Mouse (Mus musculus) thymus, postnatal 10 days (tissue): ENCODE results near the gene Optc.

Source experiments
- DNase-seq, 2 experiments: peaks; one replicate each; pipeline ENCODE4 v3.0.0; 2021; ENCODE audit warnings: low spot score in 2 of 2

The Optc gene

DNA sequence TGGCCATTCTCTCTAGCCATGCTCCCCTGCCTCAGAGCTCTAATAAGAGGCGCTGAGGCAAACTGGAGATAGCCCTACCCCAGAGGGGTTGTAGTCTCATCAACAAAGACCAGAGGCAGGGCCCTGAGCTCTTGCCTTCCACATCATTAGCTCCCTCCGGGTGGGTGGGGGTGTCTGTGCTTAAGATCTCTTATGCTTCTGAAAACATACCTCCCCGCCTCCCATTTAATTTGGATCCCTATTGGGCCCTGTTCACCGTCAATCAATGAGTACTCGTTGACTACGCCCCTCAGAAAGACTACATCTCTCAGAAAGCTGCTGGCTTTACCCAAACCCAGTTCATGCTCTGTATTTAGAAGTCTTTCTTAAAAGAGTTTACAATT, 10.3 kb upstream of the Optc start:
- DNase-seq, result no peak

DNA sequence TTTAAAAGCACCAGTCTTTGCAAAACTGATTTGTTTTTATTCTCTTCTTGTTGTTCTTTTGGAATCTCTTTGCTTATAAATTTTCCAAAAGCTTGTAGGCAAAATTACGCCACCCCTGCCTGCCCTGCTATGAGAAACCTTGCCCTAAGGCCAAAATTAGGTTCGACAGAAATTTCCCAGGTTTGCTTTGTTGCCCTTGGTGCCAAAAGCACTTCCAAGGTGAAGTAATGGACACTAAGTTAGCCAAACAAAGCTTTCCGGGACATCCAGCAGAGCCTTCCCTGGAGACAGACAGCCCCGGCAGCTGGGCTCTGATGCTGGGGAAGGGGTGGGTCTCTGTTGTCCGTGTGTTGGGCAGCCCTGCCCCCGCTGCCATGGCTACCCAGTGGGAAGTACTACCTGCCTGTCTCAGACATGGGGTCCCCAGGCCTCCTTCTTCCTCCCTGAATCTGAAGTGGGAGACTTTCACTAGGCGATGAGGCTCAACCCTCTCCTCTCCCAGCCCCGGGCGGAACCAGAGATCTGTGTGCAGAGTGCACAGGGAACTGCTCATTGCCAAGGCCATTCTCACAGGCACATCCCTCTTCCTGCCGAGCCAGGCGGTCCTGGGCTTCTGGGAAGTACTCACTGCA, 9.8 kb upstream of the Optc start:
- DNase-seq, result no peak

DNA sequence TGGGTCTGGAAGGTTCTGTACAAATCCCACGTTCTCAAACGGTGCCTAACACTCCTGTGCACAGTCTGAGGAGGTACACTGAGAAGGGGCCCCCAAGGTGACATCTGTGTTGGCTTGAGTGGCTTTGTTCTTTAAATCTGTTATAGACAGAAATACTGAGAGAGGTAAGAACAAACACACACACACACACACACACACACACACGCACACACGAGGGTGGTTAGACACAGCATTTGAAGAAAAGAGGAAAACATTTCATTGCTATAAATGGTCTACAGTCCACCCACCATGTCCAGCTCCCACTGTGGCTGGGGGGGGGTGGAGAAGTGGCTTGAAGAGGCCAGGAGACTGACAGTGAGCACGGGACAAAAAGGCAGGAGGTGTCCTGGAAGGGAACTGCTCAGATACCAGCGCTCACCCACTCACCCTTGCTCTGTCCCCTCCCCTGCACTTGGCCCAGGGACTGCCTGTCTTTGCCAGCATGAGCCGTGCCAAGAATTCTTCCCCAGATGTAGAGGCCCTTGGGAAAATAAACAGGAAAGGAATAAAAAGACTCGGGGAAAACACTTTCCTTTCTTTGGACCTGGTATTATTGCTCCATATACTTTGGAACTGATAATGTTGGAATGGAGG, 8.0 kb upstream of the Optc start:
- DNase-seq, result no peak

DNA sequence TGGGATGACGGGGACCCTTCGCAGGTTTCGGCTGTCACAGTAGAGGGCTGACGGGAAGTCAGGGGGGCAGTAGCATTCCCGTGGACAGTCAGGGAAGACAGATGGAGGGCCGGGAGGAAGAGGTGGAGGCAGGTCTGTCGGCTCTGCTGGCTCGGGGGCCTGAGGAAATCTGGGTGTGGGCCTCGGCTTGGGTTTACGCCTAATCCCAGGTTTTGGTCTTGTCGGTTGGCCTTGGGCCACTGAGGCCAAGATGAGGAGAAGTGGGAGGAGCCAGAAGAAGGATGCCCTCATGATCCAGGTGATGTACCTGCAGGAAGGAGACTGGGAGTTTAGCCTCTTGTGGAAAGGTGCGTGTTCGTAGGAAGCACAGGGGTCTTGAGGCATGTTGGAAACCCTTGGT, 7.3 kb upstream of the Optc start:
- DNase-seq, result no peak

DNA sequence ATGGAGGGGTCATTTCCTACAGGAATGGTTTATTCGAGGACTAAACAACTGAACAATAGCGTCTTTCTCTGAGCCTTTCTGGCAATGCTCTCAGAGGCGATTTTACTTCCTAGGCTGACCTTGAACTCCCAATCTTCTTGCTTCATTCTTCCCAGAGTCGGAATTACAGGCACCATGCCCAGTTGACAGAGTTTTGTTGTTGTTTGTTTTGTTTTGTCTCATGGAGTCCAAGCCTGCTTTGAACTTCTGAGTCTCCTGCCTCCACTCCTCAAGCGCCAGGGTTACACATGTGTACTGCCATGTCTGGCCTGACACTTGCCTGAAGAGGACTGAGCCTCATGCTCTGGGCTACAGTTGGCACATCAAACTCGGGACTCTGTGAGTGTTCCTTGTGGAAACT, 5.2 kb upstream of the Optc start:
- DNase-seq, result no peak

DNA sequence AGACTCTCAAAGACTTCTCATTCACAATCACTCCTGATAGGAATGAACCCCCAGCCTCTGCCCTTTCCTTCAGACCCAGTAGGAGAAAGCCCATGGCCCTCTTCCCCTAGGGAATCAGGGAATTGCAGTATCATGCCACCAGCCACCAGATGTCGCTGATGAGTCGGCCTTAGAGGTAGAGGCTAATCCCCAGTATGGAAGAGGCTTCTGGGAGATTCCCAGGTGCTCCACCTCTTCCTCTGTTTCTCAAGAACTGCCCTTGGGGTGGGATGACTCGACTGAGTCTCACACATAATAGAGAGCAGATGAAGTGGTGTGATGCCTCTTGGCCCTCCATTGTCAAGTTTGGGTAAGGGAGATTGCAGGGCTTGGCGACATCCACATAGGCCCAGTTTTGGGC, 3.7 kb upstream of the Optc start:
- peak in 1 of 2 experiments; percentile 52 for DNase-seq

DNA sequence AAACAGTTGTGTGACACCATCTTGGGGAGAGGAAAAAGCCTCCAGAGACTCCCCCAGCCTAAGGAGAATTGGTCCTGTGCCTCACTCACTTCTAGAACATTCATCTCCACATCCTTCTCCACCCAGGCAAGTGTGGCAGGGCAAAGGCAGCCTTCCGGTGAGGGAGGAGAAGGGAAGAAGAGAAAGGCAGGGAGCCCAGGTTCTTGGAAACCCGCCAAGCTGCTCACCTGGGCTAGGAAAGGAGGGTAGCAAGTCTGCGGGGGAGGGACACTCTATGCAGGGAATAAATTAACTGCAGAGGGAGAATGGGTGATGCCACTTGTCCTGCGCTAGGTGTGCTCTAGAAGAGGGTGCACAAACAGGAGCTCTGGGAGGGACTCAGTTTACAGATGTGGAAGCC, 3.2 kb upstream of the Optc start:
- no peak for DNase-seq

DNA sequence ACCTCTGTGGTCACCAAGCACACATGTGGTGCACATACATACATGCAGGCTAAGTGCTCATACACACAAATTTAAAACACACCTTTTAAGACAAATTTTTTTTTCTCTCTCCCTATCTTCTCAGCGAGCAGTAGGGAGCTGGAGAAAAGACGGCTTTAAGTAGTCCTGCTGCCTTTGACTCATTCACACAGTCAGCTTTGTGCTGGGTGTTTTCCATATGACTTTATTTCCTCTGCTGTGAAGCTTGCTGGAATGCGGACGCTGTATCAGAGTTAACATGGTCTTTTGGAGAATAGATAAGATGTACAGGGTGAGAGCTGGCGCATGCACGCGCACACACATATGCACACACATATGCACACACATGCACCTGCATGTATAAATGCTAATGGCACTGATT, 2.3 kb upstream of the Optc start:
- no peak for DNase-seq

DNA sequence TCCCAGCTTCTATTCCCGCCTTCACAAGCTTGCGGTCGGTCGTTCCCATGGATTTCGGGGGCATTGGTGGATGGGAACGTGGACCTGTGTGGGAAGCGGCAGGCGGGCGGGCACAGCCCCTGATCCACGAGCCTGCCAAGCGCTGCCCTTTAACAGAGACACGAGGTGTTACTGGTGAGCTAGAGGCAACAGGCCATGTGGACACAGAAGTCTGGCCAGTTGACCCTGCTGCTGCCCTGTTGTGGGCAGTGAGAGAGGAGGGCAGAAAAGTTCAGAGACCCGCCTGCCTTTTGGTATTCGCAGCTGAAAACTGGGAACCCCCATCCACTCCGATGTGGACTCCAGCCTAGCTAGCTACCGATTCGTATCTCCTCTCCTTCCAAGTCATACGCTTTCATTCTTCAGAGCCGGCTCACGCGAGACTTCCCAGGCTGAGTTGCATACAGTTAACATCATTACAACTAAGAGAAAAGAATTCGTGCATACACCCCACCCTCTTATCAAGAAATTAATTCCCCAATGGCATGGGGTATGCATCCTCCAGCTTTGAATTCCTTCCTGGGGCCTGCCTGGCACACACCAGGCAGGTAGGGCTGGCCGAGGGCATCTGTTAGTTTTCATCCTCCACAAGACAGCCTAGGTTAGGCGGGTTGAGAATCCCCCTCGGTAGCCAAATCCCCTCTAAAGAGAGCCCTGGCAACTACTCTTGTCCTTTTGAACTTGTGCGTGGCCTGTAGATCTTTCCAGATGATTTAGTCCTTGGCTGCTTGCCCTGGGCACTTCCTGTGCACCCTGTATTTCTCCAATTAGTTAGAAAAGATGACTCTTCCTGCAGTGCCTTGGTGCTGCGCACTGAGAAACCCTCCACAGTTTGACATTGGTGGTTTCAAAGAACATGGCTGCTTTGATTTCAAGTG, 1.1 kb upstream of the Optc start:
- DNase-seq, result no peak

DNA sequence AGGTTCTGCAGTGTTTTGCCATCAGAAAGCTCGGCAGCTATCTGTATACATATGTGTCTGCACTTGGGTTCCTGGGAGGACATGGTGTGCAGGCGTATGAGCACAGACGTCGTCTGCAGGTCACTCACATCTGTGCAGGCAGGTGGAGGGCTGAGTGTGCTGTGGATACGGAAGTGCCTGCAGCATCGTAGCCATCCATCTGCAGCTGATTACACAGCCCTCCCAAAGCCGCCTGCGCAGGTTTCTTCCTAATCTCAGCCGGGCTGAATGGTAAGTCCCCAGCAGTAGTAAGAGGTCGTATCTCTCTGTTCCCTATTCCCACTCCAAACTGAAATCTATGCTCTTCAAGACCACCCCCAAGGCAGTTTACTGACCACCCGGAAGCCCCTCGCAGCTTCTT, 1.4 kb downstream of the Optc start:
- DNase-seq, result no peak

DNA sequence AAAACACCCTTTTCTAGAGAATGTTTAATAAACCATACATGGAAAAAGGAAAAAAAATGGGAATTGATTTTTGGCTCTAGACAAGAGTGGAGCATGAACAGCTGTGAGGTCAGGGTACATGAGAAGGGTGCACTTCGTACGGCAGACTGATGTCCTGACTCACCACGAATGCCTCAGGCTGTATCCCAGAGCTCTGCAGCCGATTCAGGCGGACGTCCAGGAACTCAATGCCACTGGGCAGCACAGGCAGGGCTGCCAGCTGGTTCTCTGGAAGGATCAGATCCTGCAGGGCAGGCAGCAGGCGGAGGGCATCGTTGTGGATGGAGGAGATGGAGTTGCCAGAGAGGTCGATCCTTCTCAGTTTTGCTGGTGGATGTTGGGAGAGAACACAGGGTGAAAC, 7.0 kb downstream of the Optc start:
- no peak for DNase-seq

DNA sequence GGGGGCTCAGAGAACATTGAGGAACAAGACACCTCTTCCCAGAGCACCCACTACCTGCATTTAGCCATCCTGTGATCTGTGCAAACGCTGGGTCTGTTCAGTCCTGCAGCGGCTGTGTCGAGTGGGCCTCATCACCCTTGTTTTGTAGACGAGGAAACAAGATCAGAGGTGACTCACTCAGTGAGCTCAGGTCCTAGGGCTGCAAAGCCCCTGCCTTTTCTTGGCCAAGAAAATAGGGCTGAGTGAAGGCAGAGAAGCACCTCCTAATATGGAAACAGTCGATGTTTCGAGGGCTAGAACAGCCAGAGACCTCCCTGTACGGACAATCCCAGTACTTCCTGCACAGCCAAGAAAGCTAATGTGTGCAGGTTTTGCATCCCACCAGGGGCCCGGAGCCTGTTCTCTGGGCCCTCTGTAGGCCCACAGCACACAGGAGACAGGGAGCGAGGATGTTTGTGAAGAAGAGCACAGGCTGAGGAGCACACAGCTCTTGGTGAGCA, 8.7 kb downstream of the Optc start:
- no peak for DNase-seq

DNA sequence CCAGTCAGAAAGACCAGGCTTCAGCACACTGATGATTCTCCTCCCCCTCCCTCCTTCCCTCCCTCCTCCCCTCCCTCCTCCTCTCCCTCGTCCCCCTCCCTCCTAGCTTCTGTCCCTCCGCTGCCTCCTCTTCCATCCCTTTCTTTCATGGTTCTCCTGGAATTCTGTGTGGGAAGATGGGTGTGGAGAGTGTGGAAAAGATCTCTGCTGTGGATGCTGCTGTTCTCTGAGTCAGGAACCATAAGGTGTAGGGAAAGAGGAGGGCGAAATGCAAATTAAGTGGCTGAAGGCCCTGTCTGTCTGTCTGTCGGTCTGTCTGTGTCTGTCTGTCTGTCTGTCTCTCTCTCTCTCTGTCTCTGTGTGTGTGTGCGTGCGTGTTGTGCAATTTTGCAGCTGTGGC, 10.5 kb downstream of the Optc start:
- DNase-seq, result no peak

DNA sequence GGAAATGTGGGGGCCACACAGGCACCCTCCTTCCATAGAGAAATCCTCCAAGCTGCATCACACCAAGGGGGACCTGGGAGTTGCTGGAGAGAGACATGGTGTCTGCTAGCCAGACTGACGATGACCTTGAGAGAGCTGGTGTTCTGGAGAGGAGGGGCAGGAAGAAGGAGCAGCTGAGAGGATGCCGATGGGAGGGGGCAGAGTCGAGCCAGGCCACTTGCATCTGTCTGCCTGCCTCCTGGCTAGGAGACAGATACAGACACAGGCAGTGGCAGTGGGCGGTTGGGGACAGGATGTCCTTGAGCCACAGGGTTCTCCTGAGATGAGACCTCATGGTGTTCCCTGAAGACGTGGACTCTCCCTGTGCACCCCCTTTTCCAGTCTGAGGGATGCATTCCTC, 16.3 kb downstream of the Optc start:
- DNase-seq, result no peak

DNA sequence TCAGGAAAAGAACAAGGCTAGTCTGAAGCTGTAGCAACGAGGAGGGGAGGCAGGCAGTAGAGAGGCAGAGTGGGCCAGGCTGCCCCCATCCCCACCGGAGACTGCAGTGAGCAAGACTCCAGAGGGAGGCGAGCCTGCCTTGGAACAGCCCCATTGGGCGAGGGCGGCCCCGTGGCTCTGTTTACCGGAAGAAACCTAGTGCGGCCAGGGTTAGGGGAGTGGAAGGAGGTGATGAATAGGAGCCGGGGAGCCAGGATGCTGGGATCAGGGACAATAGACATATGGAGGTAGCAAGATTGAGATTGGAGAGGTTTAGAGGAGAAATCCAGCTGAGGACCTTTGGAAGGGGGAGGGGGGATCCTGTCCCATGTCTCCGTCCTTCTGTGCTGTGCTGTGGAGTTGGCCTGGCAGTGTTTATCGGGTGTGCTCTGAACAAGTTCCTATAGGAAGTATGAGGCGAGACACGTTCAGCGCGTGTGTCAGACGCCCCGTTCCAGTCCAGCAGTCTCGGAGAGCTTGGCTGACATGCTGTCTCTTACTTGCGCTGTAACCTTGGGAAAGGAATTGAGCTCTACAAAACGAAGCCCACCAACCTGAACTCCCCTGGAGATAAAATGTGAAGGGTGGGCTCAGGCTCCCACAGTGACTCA, 17.7 kb downstream of the Optc start:
- no peak for DNase-seq

DNA sequence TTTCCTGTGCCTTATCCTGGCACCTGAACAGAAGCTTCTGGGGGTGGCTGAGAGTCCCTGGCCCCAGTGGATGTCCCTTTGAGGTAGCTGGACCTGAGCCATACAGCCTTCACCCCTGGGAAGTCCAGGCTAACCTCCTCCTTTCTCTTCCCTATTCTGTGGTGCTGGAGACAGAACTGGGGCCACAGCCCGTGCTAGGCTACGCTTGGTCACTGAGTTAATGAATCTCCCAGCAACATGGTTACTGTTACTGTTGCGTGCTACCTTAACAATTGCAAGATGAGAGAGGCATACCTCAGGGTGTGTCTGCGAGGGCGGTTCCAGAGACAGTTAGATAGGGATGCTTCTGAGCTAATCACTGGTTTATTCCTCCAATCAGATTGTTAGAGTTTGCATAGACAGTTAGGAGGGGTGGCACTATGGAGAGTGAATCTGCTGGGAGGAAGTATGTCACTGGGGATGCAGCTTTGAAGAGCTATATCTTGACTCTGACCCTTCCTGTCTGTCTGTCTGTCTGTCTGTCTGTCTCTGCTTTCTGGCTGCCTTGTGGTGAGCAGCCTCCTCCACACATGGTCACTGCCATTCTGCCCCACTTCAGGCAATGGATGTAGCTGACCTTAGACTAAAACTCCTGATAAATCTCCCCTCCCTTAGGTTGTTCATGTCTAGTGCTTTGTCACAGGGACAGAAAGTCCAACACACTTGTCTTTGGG, 20.1 kb downstream of the Optc start:
- DNase-seq, result no peak

DNA sequence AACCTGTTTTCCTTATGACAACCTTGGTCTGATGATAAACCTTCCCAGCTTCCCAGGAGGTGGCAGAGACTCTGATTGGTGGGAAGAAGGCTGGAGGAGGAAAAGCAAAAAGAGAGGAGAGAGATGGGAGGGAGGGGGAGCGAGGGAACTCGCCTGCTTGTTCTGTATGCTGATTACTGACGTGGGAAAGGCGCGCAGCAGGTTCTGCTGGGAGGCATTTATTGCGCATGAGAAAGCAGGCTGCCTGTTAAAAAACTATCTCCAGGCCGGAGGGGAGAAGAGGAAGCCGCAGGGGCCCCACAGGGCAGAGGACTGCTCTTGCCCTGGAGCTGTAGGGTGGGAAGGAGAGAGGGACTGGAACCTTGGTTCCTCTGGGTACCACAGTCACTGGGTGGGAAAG, 20.8 kb downstream of the Optc start:
- DNase-seq, result no peak

DNA sequence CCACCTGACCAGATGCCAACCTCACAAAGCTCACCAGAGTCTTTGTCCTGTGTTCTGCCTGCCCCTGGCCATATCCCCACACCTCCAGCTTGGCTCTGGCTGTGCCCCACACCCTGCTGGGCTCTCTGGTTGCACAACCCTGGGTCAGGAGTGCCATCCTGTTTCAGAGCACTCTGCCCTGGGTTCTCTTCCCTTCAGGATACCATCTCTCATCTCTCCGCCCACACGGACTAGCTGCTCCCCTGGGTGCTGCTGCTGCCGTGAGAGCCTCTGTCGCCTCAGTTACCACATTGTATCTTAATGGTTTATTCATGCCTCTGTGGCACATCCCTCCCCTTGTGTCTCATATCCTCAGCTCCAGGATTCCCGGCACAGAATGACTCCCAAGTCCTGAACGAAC, 21.4 kb downstream of the Optc start:
- DNase-seq, result no peak

DNA sequence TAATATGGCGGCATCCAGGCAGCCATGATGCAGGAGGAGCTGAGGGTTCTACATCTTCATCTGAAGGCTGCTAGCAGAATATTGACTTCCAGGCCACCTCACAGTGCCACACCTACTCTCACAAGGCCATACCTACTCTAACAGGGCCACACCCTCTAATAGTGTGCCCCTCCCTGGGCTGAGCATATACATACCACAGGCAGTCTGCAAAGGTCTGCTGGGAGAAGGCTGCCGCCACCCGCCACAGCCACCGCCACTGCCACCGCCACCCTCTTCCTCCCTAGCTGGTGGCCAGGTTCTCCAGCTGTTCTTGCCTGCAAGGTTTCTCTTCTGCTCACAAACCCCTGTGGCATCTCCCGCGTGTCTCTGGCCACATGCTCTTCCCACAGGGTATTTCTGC, 22.0 kb downstream of the Optc start:
- DNase-seq, result no peak

DNA sequence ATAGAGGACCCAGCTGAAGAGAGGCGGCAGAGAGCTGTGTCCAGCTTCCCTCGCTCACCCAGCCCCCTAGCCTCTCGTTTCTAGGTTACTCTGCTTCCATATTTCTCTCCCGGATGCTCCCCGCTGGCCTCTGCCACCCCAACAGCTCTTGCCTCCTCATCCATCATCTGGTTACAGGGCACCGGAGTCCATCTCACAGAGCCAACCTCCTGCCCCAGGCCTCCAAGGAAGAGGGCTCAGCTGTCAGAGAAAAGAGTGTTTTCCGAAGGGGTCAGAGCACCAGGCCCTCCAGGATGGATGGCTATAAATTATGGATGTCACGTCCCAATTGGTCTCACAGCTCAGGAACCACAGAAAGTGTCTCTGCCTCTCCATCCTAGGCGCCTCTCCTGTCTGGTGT, 23.1 kb downstream of the Optc start:
- DNase-seq, result no peak

DNA sequence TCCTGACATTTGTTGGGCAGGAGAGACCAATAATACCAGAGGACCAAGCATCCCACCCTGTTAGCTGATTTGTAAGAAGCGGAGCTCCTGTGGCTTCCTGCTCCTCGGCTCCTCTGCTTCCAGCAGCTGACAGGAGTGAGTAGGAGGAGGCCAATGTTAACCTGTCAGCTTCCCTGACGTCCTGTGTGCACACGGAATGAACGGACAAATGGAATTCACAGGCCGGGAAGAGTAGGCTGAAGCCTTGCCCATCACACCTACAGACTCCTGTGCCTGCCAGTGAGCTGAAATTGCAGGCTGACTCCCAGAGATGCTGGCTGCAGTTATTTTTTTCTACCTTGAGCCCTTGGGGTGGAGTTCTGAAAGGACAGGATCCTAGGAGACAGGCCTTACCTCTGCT, 23.7 kb downstream of the Optc start:
- DNase-seq, result no peak
